Mouse (Mus musculus) hindbrain, embryonic 12.5 days (tissue): ENCODE measurements at regions not wholly inside any gene's neighbourhood (a gene's known extent, or its start where the extent isn't known, plus 50 kb on each side); places are given as distances from the start of the nearest gene placed in this dataset.

Experiments
- ATAC-seq: fragments of 200-750 bp; cut with Nextera tagmentation; 2 replicates; pipeline ENCODE4 v1.8.0; 2017; ENCODE audit warnings: moderate TSS enrichment; ENCODE audit not compliant: low FRiP score
- H3K27ac ChIP-seq: fragments of 300-500 bp; sonication (generic); 2 replicates; pipeline ENCODE4 v1.5.1; 2016; ENCODE audit warnings: mild to moderate bottlenecking
- H3K27me3 ChIP-seq: fragments of 300-500 bp; sonication (generic); 2 replicates; pipeline ENCODE4 v1.6.1; 2016; ENCODE audit warnings: mild to moderate bottlenecking
- H3K36me3 ChIP-seq: fragments of 300-500 bp; sonication (generic); 2 replicates; pipeline ENCODE4 v1.6.1; 2016; ENCODE audit warnings: mild to moderate bottlenecking
- H3K4me1 ChIP-seq: fragments of 300-500 bp; sonication (generic); 2 replicates; pipeline ENCODE4 v1.6.1; 2016
- H3K4me2 ChIP-seq: fragments of 300-500 bp; sonication (generic); replicated peaks from 2 replicates; pipeline ENCODE4 v1.6.1; 2016; ENCODE audit warnings: mild to moderate bottlenecking
- H3K4me3 ChIP-seq: fragments of 300-500 bp; sonication (generic); 2 replicates; pipeline ENCODE4 v1.5.1; 2016; ENCODE audit warnings: mild to moderate bottlenecking
- H3K9ac ChIP-seq: fragments of 300-500 bp; sonication (generic); 2 replicates; pipeline ENCODE4 v1.6.1; 2016; ENCODE audit warnings: mild to moderate bottlenecking, moderate library complexity
- H3K9me3 ChIP-seq: fragments of 300-500 bp; sonication (generic); replicated peaks from 2 replicates; pipeline ENCODE4 v1.6.1; 2016; ENCODE audit warnings: mild to moderate bottlenecking
- WGBS: fragments of 180-500 bp; shearing (Covaris S2); methylation state at CpG from one replicate; pipeline ENCODE4 v1.1.7; 2016; 5-methylcytosine and 5-hydroxymethylcytosine counted together

DNA sequence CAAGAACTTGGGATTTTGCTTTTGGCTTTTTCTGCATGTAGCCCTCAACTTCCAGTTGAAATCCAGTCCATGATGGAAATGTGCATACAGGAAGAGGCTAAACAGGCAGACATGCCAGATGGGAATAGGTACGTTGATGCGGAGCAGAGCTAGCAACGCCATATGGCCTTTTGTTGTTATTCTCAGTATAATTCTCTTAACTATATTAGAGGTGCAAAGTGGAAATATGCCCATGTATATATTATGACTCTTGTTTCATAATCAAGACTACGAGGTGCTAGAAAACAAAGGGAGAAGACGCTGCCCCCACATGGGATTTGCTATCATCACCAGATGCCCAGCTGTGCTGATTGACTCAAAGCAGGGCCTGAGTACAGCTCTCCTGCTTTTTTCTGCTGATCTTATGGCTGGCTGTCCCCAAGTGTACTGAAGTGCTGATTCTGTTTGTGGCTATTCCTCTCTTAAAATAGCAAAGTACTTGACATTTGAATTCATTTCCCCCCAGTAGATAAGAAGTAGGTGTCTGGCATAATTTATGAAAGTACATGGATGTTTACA, 159.7 kb upstream of the Tmtc4 start:
- Histone ChIP-seq H3K36me3 (no peaks in the 10 kb centered on the region), H3K9me3 (no peaks in the 10 kb centered on the region), H3K4me3 (no peak overlapping the region), H3K4me2 (no peak overlapping the region), H3K9ac (no peak overlapping the region), H3K27me3 (no peaks in the 10 kb centered on the region), H3K4me1 (no peaks in the 10 kb centered on the region), H3K27ac (no peak overlapping the region)
- WGBS: 61% methylated on average over 5 of the region's 5 CpGs
- ATAC-seq: no peak

DNA sequence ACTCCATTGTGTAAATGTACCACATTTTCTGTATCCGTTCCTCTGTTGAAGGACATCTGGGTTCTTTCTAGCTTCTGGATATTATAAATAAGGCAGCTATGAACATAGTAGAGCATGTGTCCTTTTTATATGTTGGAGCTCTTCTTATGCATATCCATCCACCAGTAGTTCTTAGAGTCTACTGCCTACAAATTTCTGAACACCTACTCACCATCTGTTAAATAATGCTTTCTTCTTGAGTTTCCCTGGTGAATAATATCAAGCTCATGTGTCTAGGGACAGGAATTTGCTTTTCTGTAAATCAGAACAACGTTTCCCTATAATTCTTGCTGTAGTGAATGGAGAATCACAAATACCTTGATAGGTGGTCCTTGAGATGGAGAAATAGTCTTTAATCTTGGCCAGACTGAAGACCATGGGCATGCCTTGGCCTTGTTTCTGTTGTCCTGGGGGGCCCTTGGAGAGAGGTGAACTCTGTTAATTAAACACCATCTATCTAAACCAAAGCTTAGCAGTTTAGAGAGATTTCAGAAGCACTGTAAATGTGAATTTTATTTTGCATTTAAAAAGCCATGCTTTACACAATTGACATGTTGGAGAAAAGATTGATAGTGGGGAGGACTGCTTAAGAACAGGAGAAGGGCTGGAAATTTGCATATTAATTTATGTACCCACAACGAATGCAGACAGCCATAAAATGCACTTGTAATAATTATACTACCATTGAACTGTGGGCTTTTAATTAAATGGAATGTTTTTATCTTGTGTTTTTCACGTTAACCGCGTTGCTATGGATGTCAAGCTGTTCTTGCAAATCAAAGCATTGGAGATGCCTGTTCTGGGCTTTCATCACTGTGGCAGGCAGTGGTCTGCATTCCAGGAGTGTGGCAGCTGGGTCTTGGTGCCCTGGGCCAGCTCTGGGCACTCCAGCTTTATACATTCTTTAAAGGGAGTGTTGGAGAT, 155.2 kb upstream of the Tmtc4 start:
- H3K4me3 ChIP-seq: no peak overlapping the region
- 56% methylated on average over 6 of the region's 6 CpGs for WGBS
- H3K27ac ChIP-seq: no peak overlapping the region; the same call in 1 of the 2 replicates
- H3K9ac ChIP-seq: no peak overlapping the region
- no peaks in the 10 kb centered on the region for H3K4me1 ChIP-seq
- no peaks in the 10 kb centered on the region for H3K9me3 ChIP-seq
- no peak overlapping the region for H3K4me2 ChIP-seq
- ATAC-seq: peak; percentile 87
- H3K36me3 ChIP-seq: no peaks in the 10 kb centered on the region
- H3K27me3 ChIP-seq: no peaks in the 10 kb centered on the region

DNA sequence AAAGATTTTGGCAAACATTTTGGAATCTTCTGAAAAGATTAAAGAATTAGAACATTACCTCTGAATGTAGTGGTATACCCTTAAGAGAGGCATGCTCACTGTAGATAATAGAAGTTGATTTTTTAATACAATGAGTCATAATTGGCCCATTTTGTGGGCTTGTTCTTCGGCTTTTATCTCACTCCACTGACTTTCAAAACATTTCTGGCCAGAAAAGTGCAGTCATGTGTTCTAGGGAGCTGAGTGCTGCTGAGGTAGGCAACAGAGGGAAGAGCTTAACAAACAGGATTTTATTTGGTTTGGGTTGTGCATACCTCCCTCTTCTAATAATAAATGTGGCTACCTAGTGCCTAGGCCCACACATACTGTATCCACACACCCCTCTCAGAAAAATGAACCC, 150.1 kb upstream of the Tmtc4 start:
- Histone ChIP-seq H3K27ac (no peak overlapping the region), H3K9ac (no peak overlapping the region), H3K4me3 (no peak overlapping the region), H3K4me1 (no peaks in the 10 kb centered on the region), H3K4me2 (no peak overlapping the region), H3K27me3 (no peaks in the 10 kb centered on the region), H3K36me3 (no peaks in the 10 kb centered on the region), H3K9me3 (no peaks in the 10 kb centered on the region)
- no peak for ATAC-seq
- 73% methylated on average over 1 of the region's 1 CpGs for WGBS

DNA sequence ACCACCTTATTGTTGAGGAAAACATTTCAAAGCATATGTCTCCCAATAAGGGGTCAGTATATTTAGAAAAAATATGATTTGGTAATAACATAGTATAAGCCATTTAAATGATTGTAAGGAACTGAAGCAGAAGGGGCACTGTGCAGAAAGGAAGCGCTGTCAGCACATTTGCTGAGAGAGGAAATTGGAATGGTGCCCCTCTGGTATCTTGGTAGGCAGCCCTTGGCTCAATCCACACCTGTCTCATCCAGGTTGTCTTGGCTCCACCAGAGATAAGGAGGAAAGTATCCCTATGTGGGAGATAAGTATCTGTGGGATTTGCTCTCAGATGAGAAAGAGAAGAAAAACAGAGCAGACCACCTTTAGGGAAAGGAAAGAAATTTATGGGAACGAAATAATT, 136.5 kb upstream of the Tmtc4 start:
- Histone ChIP-seq H3K4me1 (no peaks in the 10 kb centered on the region), H3K4me2 (no peak overlapping the region), H3K27me3 (no peaks in the 10 kb centered on the region), H3K36me3 (no peaks in the 10 kb centered on the region), H3K4me3 (no peak overlapping the region), H3K9ac (no peak overlapping the region), H3K9me3 (0 out of 2 replicates have a peak, but pooled peaks cover 4% of the 10 kb centered on the region), H3K27ac (no peak overlapping the region)
- no peak for ATAC-seq
- WGBS: 88% methylated on average over 2 of the region's 2 CpGs

DNA sequence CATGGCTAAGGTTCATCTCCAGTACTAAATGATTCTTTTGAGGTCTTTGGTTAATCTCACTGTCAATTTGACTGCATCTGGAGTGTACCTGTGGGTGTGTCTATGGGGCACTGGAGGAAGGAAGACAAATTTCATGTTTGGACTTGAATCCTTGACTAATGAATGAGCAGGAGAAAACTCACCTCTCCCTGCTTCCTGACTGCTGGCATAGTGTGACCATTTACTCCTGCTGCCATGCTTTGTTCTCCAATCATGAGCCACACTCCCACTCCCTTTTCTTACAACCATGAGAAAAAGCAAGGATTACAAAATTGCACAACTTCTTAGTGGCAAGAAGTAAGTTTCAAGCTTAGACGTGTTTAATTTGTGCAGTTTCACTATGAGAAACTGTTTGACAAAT, 132.5 kb upstream of the Tmtc4 start:
- Histone ChIP-seq H3K4me1 (no peaks in the 10 kb centered on the region), H3K36me3 (no peaks in the 10 kb centered on the region), H3K4me3 (no peak overlapping the region), H3K9me3 (no peaks in the 10 kb centered on the region), H3K4me2 (no peak overlapping the region), H3K27me3 (no peaks in the 10 kb centered on the region), H3K9ac (no peak overlapping the region), H3K27ac (no peak overlapping the region)
- no peak for ATAC-seq
- 86% methylated on average over 1 of the region's 1 CpGs for WGBS

DNA sequence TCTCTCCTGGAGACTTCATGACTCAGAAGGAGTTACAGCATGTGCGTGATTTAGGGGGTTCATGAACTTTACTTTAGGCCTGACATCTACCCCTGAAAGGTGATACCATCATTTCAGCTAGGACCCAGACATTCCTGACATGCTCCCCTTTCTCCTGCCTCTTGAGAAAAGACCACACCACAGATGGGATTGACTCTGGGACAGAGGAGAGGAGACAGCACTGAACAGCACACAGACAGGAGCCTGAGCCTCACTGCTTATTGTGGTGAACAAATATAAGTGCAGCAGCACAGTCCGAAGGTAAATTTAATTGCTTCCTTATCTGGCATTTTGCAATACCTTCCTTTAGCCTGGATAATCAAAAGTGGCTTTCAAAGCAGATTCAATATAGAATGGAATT, 126.7 kb upstream of the Tmtc4 start:
- H3K27me3 ChIP-seq: no peaks in the 10 kb centered on the region
- no peak for ATAC-seq
- 74% methylated on average over 2 of the region's 2 CpGs for WGBS
- H3K4me2 ChIP-seq: no peak overlapping the region
- H3K36me3 ChIP-seq: no peaks in the 10 kb centered on the region
- no peak overlapping the region for H3K27ac ChIP-seq
- no peak overlapping the region for H3K4me3 ChIP-seq
- no peaks in the 10 kb centered on the region for H3K4me1 ChIP-seq
- no peaks in the 10 kb centered on the region for H3K9me3 ChIP-seq
- H3K9ac ChIP-seq: no peak overlapping the region

DNA sequence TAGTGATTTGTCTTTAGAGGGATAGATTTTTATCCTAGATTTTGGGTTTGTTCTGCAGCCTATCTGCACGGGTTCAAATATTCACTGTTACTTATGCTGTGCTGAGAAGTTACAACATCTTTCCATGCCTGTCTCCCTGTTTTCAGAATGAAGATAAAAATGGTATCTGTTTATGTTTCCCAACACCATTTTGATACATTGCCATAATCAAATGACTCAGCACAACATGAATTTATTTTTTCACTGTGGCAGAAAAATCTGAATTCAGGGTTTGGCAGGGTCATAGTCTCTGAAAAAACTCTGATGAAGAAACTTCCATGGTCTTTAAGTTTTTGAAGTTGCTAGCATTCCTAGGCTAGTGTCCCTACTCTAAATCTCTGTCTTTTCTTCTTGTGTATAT, 116.5 kb upstream of the Tmtc4 start:
- Histone ChIP-seq H3K4me3 (no peak overlapping the region), H3K4me1 (no peaks in the 10 kb centered on the region), H3K27me3 (no peaks in the 10 kb centered on the region), H3K4me2 (no peak overlapping the region), H3K9ac (no peak overlapping the region), H3K36me3 (no peaks in the 10 kb centered on the region), H3K9me3 (no peaks in the 10 kb centered on the region), H3K27ac (no peak overlapping the region)
- WGBS: 85% methylated on average over 1 of the region's 1 CpGs
- no peak for ATAC-seq

DNA sequence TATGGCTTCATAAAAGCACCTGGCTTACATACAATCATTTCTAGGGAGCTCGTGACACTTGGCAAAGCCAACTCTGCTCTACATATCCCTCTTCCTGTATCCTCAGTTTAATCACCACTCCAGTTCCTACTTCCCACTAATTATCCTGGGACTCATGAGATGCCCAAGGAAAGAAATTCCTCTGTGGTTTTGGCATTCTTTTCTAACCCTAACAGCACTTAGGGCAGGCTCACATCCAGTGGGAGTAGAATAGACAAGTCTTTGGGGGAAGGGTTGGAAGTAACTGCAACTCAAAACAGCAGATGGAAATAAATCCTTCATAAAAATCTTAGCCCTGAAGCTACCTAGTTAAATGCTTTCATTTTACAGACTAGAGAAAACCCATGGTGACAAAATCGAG, 112.3 kb upstream of the Tmtc4 start:
- ATAC-seq: no peak
- H3K9me3 ChIP-seq: no peaks in the 10 kb centered on the region
- no peaks in the 10 kb centered on the region for H3K27me3 ChIP-seq
- H3K4me2 ChIP-seq: no peak overlapping the region
- no peak overlapping the region for H3K27ac ChIP-seq
- WGBS: 92% methylated on average over 2 of the region's 2 CpGs
- no peak overlapping the region for H3K9ac ChIP-seq
- no peaks in the 10 kb centered on the region for H3K36me3 ChIP-seq
- H3K4me3 ChIP-seq: no peak overlapping the region
- H3K4me1 ChIP-seq: no peaks in the 10 kb centered on the region

DNA sequence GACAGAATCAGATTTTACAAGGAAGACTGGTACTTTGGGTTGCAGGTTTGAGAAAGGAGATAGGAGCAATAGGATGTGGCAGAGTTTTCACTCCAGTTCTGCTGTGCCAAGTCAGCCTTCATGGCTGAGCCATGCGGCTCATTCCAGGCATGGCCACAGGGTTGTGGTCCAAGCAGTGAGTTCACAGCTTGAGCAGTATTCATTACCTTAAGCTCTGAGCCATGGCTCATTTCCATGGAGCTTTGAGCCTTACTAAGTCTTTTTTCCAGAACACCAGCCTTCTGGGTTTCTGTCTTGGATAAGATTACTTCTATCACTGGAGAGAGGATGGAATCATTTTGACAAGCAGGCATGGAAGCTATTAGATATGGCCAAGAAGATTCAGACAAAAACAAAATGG, 98.2 kb upstream of the Tmtc4 start:
- no peak for ATAC-seq
- Histone ChIP-seq H3K4me3 (no peak overlapping the region), H3K4me1 (no peaks in the 10 kb centered on the region), H3K36me3 (no peaks in the 10 kb centered on the region), H3K27ac (no peak overlapping the region), H3K9me3 (no peaks in the 10 kb centered on the region), H3K9ac (no peak overlapping the region), H3K27me3 (no peaks in the 10 kb centered on the region), H3K4me2 (no peak overlapping the region)
- 93% methylated on average over 1 of the region's 1 CpGs for WGBS

DNA sequence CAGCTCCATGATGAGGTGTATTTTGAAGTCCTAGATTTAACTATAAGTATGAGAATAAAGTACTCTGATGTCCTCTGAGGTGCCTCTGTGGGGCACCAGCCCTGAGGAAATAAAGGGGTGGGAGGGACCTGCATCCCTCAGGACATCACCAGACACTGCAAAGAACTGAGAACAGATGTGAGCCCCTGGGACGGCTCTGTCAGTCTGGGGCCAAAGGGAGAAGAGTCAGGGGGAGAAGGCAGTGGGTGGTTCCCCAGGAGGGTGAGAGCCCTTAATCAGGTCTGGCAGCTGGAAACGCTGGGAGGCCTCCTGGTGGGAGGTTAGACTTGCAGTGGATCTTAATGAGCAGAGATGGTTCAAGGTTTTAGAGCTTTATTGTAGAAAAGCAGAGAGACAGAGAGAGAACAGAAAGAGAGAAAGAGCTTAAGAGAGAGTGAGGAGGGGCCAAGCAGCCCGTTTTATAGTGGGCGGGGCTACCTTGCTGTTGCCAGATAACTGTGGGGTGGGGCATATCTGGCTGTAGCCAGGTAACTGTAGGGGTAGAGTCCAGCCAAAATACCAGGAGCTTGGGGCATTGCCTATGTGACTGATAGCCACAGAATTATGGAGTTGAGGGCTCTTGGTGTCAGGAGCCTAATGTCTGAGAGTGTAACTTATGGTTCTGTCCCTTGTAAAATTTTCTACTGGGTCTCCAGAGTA, 97.3 kb upstream of the Tmtc4 start:
- Histone ChIP-seq H3K27ac (no peak overlapping the region), H3K4me3 (no peak overlapping the region), H3K9ac (no peak overlapping the region), H3K27me3 (no peaks in the 10 kb centered on the region), H3K4me2 (no peak overlapping the region), H3K36me3 (no peaks in the 10 kb centered on the region), H3K9me3 (no peaks in the 10 kb centered on the region), H3K4me1 (no peaks in the 10 kb centered on the region)
- no peak for ATAC-seq
- WGBS: 39% methylated on average over 4 of the region's 4 CpGs

DNA sequence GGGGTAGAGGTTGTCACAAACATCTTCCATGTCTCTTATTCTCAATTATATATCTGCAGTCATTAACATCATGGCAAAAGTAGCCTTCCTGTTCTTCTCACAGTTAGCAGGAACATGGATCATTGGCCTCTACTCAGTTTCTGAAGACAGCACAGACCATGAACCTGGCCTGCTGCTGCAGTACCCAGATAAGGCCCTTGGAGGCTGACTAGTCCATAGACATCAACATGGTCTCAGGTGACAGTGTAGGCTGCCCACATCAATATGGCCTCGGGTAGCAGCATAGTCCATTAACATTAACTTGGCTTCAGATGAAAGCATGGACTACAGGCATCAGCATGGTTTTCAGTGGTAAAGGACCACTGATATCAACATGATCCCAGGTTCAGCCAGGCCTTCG, 95.9 kb upstream of the Tmtc4 start:
- Histone ChIP-seq H3K4me3 (no peak overlapping the region), H3K27me3 (no peaks in the 10 kb centered on the region), H3K4me1 (no peaks in the 10 kb centered on the region), H3K27ac (no peak overlapping the region), H3K9me3 (no peaks in the 10 kb centered on the region), H3K9ac (no peak overlapping the region), H3K4me2 (no peak overlapping the region), H3K36me3 (no peaks in the 10 kb centered on the region)
- WGBS: 91% methylated on average over 2 of the region's 2 CpGs
- ATAC-seq: no peak

DNA sequence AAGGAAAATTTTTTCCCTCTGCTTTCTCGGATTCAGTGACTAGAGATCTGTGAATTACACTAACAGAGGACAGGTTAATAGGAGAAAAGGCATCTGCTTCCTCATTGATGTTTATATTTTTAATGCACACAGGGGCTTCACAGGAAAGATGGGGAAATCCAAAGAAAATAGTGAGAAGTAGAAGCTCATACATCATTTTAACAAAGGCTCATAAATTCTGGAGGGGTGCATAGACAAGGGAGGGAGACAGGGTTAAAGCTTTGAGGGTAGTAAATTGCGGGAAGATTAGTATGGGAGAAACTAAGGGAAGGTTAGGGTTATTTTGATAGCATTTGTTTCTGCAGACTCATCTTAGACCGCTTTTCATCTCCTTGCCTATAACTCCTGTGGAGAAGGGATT, 95.0 kb upstream of the Tmtc4 start:
- H3K4me1 ChIP-seq: no peaks in the 10 kb centered on the region
- H3K27ac ChIP-seq: no peak overlapping the region
- ATAC-seq: no peak
- H3K27me3 ChIP-seq: no peaks in the 10 kb centered on the region
- H3K9ac ChIP-seq: no peak overlapping the region
- H3K4me3 ChIP-seq: no peak overlapping the region
- no peaks in the 10 kb centered on the region for H3K36me3 ChIP-seq
- whole genome bisulfite sequencing: 83% methylated on average over 3 of the region's 3 CpGs
- H3K9me3 ChIP-seq: no peaks in the 10 kb centered on the region
- no peak overlapping the region for H3K4me2 ChIP-seq
